Mouse (Mus musculus) heart, embryonic 13.5 days (tissue): ENCODE data around the gene Adra1d. TPM values are rescaled to one million over a fixed set of nuclear protein-coding genes. Genes with fewer than 3 reads are reported as not detected.
A peak's percentile ranks its signal among the peaks of the same experiment; 100 is the strongest.

Experiments used
- ATAC-seq: fragments of 200-750 bp; cut with Nextera tagmentation; 2 replicates; pipeline ENCODE4 v1.8.0; 2017; ENCODE audit warnings: moderate TSS enrichment; ENCODE audit not compliant: insufficient number of reproducible peaks, low FRiP score, low TSS enrichment; ENCODE audit errors: extremely low read depth
- H3K27ac ChIP-seq: fragments of 300-500 bp; sonication (generic); replicated peaks from 2 replicates; pipeline ENCODE4 v1.5.1; 2015; ENCODE audit warnings: moderate library complexity, mild to moderate bottlenecking, inconsistent platforms
- H3K27me3 ChIP-seq: fragments of 300-500 bp; sonication (generic); replicated peaks from 2 replicates; pipeline ENCODE4 v1.6.1; 2015; ENCODE audit warnings: mild to moderate bottlenecking, inconsistent platforms
- H3K36me3 ChIP-seq: fragments of 300-500 bp; sonication (generic); 2 replicates; pipeline ENCODE4 v1.6.1; 2015; ENCODE audit warnings: mild to moderate bottlenecking, inconsistent platforms
- H3K4me1 ChIP-seq: fragments of 300-500 bp; sonication (generic); 2 replicates; pipeline ENCODE4 v1.6.1; 2015; ENCODE audit warnings: inconsistent platforms
- H3K4me2 ChIP-seq: fragments of 300-500 bp; sonication (generic); 2 replicates; pipeline ENCODE4 v1.6.1; 2015; ENCODE audit warnings: inconsistent platforms, mild to moderate bottlenecking, moderate library complexity
- H3K4me3 ChIP-seq: fragments of 300-500 bp; sonication (generic); 2 replicates; pipeline ENCODE4 v1.5.1; 2015; ENCODE audit warnings: moderate library complexity, mild to moderate bottlenecking, inconsistent platforms
- H3K9ac ChIP-seq: fragments of 300-500 bp; sonication (generic); 2 replicates; pipeline ENCODE4 v1.6.1; 2015; ENCODE audit warnings: inconsistent platforms, mild to moderate bottlenecking, moderate library complexity
- H3K9me3 ChIP-seq: fragments of 300-500 bp; sonication (generic); 2 replicates; pipeline ENCODE4 v1.6.1; 2016; ENCODE audit warnings: inconsistent platforms
- WGBS: fragments of 180-500 bp; shearing (Covaris S2); methylation state at CpG from one replicate; pipeline ENCODE4 v1.1.7; 2015; ENCODE audit warnings: mixed read lengths; 5-methylcytosine and 5-hydroxymethylcytosine counted together
- polyA plus RNA-seq: library from polyadenylated mRNA; unstranded; fragments of >200 nt; fragmentation: Nextera tagmentation; extraction: Ambion mirVana; gene quantifications from 2 replicates; pipeline ENCODE4 v1.2.1, GENCODE M21; 2015

Adra1d gene
- polyA plus RNA-seq, 1 experiment from 2014 or later = 0.24 TPM

DNA sequence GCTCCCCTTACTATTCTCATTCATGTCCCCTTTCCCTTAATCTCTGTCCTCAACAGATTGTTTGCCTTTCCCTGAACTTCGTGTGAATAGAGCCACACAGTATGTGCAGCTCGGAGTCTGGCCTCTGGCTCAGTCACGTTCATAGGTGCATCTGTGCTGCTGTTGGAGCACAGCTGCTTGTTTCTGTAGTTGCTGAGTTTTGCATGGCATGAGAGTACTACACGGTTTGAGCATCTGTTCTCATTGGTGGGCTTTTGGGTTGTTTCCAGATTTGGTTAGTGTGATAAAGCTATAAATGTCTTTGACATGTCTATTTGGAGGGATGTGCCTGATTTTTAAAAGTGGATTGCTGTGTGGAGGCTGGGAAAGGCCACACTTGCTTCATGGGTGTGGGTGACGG, 51.6 kb downstream of the Adra1d start:
- no peak for ATAC-seq
- H3K9me3 ChIP-seq = no peaks in the 10 kb centered on the region
- no peak overlapping the region for H3K4me3 ChIP-seq
- peaks cover 67% of the 10 kb centered on the region for H3K4me1 ChIP-seq
- no peak overlapping the region for H3K27ac ChIP-seq
- H3K9ac ChIP-seq = no peak overlapping the region
- no peaks in the 10 kb centered on the region for H3K36me3 ChIP-seq
- no peaks in the 10 kb centered on the region for H3K27me3 ChIP-seq
- WGBS = 73% methylated on average over 5 of the region's 5 CpGs
- peak overlapping the region; percentile 63; the same call in 1 of the 2 replicates for H3K4me2 ChIP-seq

DNA sequence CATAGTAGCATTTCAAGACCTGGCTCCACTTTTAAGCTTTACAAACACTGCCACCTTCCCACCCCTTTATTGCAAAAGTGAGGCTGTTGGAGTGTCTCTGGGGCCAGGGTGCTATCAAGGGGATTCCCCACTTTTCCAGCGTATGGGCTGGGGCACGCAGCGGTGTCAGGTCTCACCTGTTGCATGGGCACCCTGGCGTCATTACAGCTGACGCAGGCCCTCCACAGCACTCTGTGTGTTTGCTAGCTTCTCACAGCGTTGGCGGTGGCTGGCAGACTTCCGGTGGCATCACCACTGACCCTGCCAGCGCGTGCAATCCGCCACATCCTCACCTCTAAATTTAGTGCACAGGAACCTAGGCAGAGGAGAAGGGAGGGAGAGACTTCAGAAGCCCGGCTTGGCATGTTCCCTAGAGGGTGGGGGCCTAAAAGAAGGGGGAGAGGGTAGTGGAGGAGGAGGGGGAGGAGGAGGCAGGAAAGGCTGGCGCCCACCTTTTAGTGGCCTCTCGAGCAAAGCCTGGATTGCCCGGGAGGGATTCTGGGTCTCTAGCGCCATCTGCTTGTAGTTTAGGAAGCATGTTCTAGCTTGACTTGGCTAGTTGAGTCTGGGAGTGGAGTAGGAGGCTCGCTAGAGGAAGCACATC, 52.3 kb downstream of the Adra1d start:
- Histone ChIP-seq H3K27me3 (no peaks in the 10 kb centered on the region), H3K4me2 (peak overlapping the region; percentile 63), H3K4me1 (peaks cover 64% of the 10 kb centered on the region), H3K9me3 (no peaks in the 10 kb centered on the region), H3K9ac (peak overlapping the region; percentile 71), H3K4me3 (peak overlapping the region; percentile 32), H3K27ac (peak overlapping the region; percentile 62), H3K36me3 (no peaks in the 10 kb centered on the region)
- WGBS = 15% methylated on average over 17 of the region's 17 CpGs
- ATAC-seq = peak; percentile 33

DNA sequence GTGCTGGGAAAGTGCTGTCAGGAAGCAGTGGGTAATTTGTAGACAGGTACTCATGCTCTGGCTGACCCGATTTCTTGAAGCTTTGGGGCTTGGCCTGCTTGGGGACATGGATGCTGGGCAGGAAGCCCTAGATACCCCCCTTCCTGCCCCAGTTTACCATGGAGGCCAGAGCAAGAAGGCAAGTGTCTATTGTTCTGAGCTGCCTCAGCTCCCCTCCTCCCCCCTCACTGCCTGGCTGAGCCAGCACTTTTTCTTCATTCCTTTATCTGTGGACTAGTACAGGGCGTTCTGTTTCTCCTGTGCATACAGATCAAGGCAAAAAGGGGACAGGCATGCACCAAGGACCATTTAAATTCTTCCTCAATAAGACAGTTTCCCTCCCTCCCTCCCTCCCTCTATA, 53.6 kb downstream of the Adra1d start:
- H3K9ac ChIP-seq = peak overlapping the region; percentile 1; the same call in 1 of the 2 replicates
- ATAC-seq = no peak
- 25% methylated on average over 2 of the region's 2 CpGs for WGBS

DNA sequence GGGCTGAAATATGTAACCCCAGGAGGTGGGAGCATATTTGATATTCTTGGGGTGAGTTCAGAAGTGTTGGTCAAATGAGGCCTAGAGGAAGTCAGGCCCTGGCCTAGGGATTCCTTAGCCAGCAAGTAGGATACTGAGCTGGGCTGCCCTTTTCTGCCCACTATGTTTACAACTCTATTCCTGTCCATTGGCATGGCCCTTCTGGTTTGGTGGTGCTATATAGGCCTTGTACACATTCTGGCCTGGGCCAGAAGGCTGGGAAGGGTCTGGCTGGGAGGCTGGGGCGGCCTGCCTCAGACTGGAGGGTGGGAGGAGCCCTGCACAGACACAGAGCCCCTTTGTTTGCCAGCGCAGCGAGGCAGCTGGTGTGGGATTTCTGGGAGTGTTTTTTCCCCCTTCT, 55.7 kb downstream of the Adra1d start:
- H3K36me3 ChIP-seq = no peaks in the 10 kb centered on the region
- WGBS = 54% methylated on average over 3 of the region's 3 CpGs
- H3K4me2 ChIP-seq = no peak overlapping the region
- ATAC-seq = no peak
- no peaks in the 10 kb centered on the region for H3K9me3 ChIP-seq
- H3K9ac ChIP-seq = peak overlapping the region; percentile 9; the same call in 1 of the 2 replicates
- H3K27ac ChIP-seq = peak overlapping the region; percentile 53
- no peaks in the 10 kb centered on the region for H3K27me3 ChIP-seq
- no peak overlapping the region for H3K4me3 ChIP-seq
- H3K4me1 ChIP-seq = peaks cover 63% of the 10 kb centered on the region

More for the DNA sequence above, 53.6 kb downstream of the Adra1d start:
- no peaks in the 10 kb centered on the region for H3K9me3 ChIP-seq
- H3K4me1 ChIP-seq = peaks cover 51% of the 10 kb centered on the region
- no peaks in the 10 kb centered on the region for H3K36me3 ChIP-seq
- H3K4me2 ChIP-seq = no peak overlapping the region
- no peak overlapping the region for H3K27ac ChIP-seq
- H3K27me3 ChIP-seq = no peaks in the 10 kb centered on the region
- no peak overlapping the region for H3K4me3 ChIP-seq

DNA sequence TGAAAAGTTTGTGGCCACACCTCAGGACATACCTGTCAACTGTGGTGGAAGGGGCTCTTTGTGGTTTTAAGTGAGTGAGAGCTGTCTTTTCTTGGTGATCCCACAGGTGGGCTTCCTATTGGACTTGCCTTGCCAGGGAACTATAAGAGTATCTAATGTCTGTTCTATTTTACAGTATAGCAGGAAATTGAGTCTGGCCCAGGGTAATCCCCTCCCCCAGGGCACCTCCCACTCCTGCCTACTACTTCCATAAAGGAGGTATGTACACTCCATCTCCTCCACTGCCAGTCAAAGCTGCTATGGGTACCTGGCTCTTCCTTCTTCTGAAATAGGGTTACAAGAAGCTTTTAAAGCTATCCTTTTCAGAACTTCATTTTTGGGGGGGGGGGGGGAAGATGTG, 56.7 kb downstream of the Adra1d start:
- Histone ChIP-seq H3K4me2 (no peak overlapping the region), H3K4me3 (no peak overlapping the region), H3K4me1 (peaks cover 63% of the 10 kb centered on the region), H3K9me3 (no peaks in the 10 kb centered on the region), H3K9ac (no peak overlapping the region), H3K36me3 (no peaks in the 10 kb centered on the region), H3K27ac (no peak overlapping the region), H3K27me3 (no peaks in the 10 kb centered on the region)
- no peak for ATAC-seq

DNA sequence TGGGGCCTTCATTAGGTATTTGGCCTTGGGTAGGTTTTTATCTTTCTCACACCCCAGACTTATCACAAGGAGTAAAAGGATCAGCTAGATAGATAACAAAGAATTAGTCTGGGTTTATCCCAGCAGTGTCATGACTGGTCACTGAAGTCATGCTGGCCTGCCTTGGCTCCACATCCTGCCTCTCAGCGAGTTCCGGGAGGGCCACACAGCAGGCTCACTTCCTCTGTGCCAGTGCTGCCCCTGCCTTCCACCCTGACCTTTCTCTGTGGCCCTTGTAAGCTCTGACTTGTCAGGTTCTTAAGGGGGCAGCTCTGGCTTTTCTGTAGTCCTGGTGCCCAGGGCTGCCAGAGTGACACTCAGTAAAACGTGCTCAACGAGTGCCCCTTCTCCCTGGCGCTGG, 59.5 kb downstream of the Adra1d start:
- H3K36me3 ChIP-seq = no peaks in the 10 kb centered on the region
- no peak overlapping the region for H3K9ac ChIP-seq
- no peaks in the 10 kb centered on the region for H3K27me3 ChIP-seq
- no peak for ATAC-seq
- no peak overlapping the region for H3K4me2 ChIP-seq
- H3K4me3 ChIP-seq = no peak overlapping the region
- no peak overlapping the region for H3K27ac ChIP-seq
- H3K4me1 ChIP-seq = peaks cover 58% of the 10 kb centered on the region
- 58% methylated on average over 5 of the region's 5 CpGs for WGBS
- H3K9me3 ChIP-seq = no peaks in the 10 kb centered on the region

DNA sequence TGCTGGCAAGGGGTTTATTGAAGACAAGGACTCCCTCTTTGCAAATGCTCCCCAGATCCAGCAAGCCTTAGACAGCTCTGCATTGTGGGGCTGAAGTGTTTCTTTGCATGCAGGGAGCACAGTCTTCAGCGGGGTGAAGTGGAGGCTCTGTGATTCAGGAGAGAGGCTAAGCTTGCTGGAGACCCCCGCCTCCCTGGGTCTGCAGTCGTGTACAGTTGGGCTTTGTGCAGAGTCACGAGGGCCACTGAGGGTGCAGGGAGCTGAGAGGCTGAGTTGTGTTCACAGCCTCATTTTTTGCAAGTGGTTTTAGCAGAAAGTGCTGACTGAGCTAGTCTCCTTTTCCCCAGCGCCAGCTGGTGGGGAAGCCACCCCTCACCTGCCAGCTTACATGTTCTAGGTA, 60.2 kb downstream of the Adra1d start:
- Histone ChIP-seq H3K36me3 (no peaks in the 10 kb centered on the region), H3K4me1 (peaks cover 60% of the 10 kb centered on the region), H3K9ac (no peak overlapping the region), H3K4me2 (no peak overlapping the region), H3K27ac (no peak overlapping the region), H3K27me3 (no peaks in the 10 kb centered on the region), H3K4me3 (no peak overlapping the region), H3K9me3 (no peaks in the 10 kb centered on the region)
- no peak for ATAC-seq
- WGBS = 52% methylated on average over 5 of the region's 5 CpGs

DNA sequence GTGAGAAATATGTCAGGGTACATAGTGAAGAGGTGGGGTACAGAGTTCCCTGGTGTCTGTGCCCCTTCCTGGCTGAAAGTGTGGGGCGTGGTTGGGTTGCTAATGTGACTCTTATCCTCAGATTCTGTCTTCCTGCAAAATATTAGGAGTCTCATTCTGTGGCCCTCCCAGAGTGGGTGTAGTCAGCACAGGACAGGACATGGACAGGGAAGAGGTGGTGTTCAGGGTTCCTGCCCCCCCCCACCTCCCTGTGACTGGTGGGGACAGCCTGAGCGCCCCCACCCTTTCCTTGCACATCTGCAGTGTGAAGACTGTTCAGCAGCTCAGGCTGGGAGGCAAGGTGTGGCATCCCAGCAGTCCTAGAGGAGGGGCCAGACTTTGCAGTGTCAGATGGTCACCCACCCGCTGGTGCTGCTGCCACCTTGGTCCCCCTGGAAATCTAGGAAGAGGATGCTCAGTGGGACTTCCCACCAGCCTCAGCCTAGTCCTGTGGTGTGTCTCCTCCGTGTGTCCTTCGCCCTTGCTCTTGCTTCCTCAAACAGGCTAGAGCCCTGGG, 62.7 kb downstream of the Adra1d start:
- Histone ChIP-seq H3K27me3 (no peaks in the 10 kb centered on the region), H3K4me2 (no peak overlapping the region), H3K36me3 (no peaks in the 10 kb centered on the region), H3K4me1 (peaks cover 54% of the 10 kb centered on the region), H3K27ac (no peak overlapping the region), H3K9ac (no peak overlapping the region), H3K4me3 (no peak overlapping the region), H3K9me3 (no peaks in the 10 kb centered on the region)
- WGBS = 60% methylated on average over 5 of the region's 5 CpGs
- ATAC-seq = no peak

DNA sequence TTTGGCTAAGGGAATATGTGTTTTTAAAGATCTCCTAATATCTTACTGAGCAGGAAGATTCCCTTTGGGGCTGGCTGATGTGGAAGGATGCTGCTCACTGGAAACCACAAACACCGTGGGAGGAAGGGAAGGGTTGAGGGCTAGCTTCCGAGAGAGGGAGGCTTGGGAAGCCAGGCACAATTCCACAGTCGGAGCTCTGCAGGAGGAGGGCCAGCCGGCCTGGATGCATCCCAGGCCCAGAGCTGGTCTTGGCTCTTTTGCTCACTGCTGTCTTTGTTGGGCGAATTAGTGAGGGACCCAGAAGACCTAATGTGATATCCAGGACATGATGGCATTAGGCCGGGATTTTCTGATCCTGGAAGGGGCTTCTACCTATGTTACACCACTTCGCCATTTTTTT, 63.9 kb downstream of the Adra1d start:
- H3K4me1 ChIP-seq = peaks cover 60% of the 10 kb centered on the region
- no peak overlapping the region for H3K9ac ChIP-seq
- H3K36me3 ChIP-seq = no peaks in the 10 kb centered on the region
- ATAC-seq = no peak
- H3K9me3 ChIP-seq = no peaks in the 10 kb centered on the region
- no peak overlapping the region for H3K4me3 ChIP-seq
- no peak overlapping the region for H3K27ac ChIP-seq
- 50% methylated on average over 7 of the region's 7 CpGs for WGBS
- H3K27me3 ChIP-seq = no peaks in the 10 kb centered on the region
- H3K4me2 ChIP-seq = no peak overlapping the region

DNA sequence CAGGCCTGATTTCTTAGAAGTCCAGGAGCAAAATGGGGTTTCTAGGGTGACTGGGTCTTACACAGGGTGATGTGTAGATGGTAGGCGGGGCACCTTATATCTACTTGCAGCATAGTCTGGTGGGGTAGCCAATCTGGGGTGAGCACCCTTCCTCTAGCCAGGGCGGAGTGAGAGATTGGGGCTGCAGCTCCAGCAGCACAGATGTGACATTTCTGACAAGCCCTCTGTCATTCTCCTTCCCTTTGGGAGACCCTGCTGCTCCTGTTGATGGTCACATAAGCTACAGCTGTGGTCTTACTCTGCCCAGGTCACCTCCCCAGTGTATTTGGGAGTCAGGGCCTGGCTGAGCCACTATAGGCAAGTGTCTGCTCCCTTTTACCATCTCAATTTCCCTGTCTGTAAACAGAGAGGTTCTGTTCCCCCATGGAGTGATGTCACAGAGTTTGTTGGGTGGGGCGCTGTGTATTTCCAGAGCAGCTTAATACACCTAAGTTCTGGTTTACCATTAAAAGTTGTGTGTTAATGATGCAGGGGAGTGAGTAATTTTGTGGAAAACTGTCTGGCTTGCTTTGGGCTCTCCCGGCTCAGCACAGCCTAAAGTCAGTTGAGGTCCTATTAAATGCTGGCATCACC, 64.7 kb downstream of the Adra1d start:
- no peak for ATAC-seq
- Histone ChIP-seq H3K27ac (no peak overlapping the region; the same call in 1 of the 2 replicates), H3K9me3 (no peaks in the 10 kb centered on the region), H3K4me2 (0 out of 2 replicates have a peak overlapping the region, but pooled peaks have one; percentile 5), H3K36me3 (no peaks in the 10 kb centered on the region), H3K9ac (no peak overlapping the region), H3K4me1 (peaks cover 60% of the 10 kb centered on the region), H3K27me3 (no peaks in the 10 kb centered on the region), H3K4me3 (no peak overlapping the region)
- 72% methylated on average over 4 of the region's 4 CpGs for WGBS

DNA sequence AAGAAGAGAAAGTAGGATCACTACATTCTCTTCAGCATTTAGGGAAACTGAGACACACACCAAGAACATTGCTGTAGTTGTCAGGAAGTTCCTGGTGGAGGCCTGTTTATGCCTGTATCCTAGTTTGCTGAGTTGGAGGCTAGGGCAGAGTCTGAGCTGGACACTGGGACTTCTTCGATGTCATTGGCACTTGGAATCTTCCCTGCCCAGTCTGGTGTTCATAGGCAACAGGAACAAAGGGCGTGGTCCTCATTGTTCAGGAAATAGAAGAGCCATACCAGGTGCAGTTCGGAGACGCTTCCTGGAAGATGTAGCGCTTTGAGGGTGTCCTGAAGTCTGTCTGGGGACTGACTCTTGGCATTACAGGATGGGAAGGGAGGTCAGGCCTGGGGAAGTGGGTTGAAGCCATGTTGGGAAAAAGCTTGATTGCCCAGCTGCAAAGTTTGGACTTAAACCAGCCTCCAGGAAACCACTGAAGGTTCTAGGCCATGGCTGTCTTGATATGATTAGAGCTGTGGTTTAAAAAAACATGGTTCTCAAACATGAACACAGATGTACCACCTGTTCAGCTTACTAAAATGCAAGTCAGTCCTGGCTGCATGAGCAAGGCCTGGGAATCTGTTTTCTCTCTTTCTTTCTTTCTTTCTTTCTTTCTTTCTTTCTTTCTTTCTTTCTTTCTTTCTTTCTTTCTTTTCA, 65.8 kb downstream of the Adra1d start:
- no peak for ATAC-seq
- Histone ChIP-seq H3K27ac (no peak overlapping the region), H3K27me3 (no peaks in the 10 kb centered on the region), H3K9me3 (no peaks in the 10 kb centered on the region), H3K4me3 (no peak overlapping the region), H3K36me3 (no peaks in the 10 kb centered on the region), H3K4me2 (no peak overlapping the region), H3K4me1 (peaks cover 57% of the 10 kb centered on the region), H3K9ac (no peak overlapping the region)
- WGBS = 75% methylated on average over 5 of the region's 5 CpGs
